In genomic region chr17:26939973-26940300, GRCm38 (mm10) we compare ENCODE assay signal across 8 mouse cellular contexts. TPM values are rescaled to one million over a fixed set of nuclear protein-coding genes. Genes with fewer than 3 reads are reported as not detected.
A peak's percentile ranks its signal among the peaks of the same experiment; 100 is the strongest.
DNase-seq lines count a peak whose midpoint lies in the region; ATAC-seq and TF ChIP-seq lines count a peak whose summit lies in the region.

No protein-coding gene starts in this region.

- peak overlapping the region; percentile 98 for H3K4me2 ChIP-seq in embryonic facial prominence, embryonic 14.5 days (ENCODE audit: low read depth, low read length)
- peak overlapping the region; percentile 95 for H3K4me2 ChIP-seq in intestine, embryonic 16.5 days (ENCODE audit: low read depth, low read length)
- peak overlapping the region; percentile 83 for H3K4me2 ChIP-seq in neural tube, embryonic 13.5 days

- H3K79me2 ChIP-seq in liver, adult 2 months (ENCODE audit: control insufficient read depth, insufficient read depth, low read length) = no peaks in the 10 kb centered on the region; the same call in 1 of the 2 replicates

- peak overlapping the region; percentile 92 for H3K9ac ChIP-seq in liver, adult 2 months (ENCODE audit: low read depth, low read length)
- H3K9ac ChIP-seq in embryonic facial prominence, embryonic 14.5 days (ENCODE audit: low read depth, low read length) = peak overlapping the region; percentile 72
- H3K9ac ChIP-seq in intestine, embryonic 16.5 days (ENCODE audit: low read depth, low read length) = peak overlapping the region; percentile 90
- peak overlapping the region; percentile 78 for H3K9ac ChIP-seq in neural tube, embryonic 13.5 days

- no peak for DNase-seq in liver, adult 2 months (ENCODE audit: extremely low read depth, low read depth, low spot score)
- DNase-seq in liver = no peak
- no peak for DNase-seq in embryonic facial prominence, embryonic 14.5 days (ENCODE audit: low spot score)
- no peak for DNase-seq in frontal cortex, postnatal 25 days (ENCODE audit: low spot score in 2 of 2)
- no peak for DNase-seq in spleen, adult 18-20 months
- DNase-seq in kidney, adult 9 months = no peak

- peak overlapping the region; percentile 73 for H3K4me3 ChIP-seq in liver, adult 2 months (ENCODE audit: insufficient read depth, low read depth, low read length)
- peak overlapping the region; percentile 74 for H3K4me3 ChIP-seq in embryonic facial prominence, embryonic 14.5 days (ENCODE audit: low read depth, low read length)
- peak overlapping the region; percentile 84 for H3K4me3 ChIP-seq in intestine, embryonic 16.5 days (ENCODE audit: low read length)
- peak overlapping the region; percentile 66 for H3K4me3 ChIP-seq in neural tube, embryonic 13.5 days

- TF ChIP-seq CTCF in liver, adult 2 months (IDR thresholded peaks at IDR 0.05; ENCODE audit: low read depth, low read length) = no peak

- H3K4me1 ChIP-seq in liver, adult 2 months (ENCODE audit: control insufficient read depth, insufficient read depth, low read length) = peaks cover 10% of the 10 kb centered on the region
- peaks cover 17% of the 10 kb centered on the region for H3K4me1 ChIP-seq in embryonic facial prominence, embryonic 14.5 days (ENCODE audit: control insufficient read depth, insufficient read depth, low read length)
- H3K4me1 ChIP-seq in intestine, embryonic 16.5 days (ENCODE audit: control insufficient read depth, insufficient read depth, low read length) = peaks cover 26% of the 10 kb centered on the region
- peaks cover 58% of the 10 kb centered on the region for H3K4me1 ChIP-seq in neural tube, embryonic 13.5 days (replicated peaks)

- no peaks in the 10 kb centered on the region for H3K36me3 ChIP-seq in liver, adult 2 months (ENCODE audit: control insufficient read depth, insufficient read depth, low read length)
- H3K36me3 ChIP-seq in embryonic facial prominence, embryonic 14.5 days (ENCODE audit: control insufficient read depth, insufficient read depth, low read length) = peaks cover 26% of the 10 kb centered on the region
- peaks cover 15% of the 10 kb centered on the region; the same call in 1 of the 2 replicates for H3K36me3 ChIP-seq in intestine, embryonic 16.5 days (ENCODE audit: control insufficient read depth, insufficient read depth, low read length)
- H3K36me3 ChIP-seq in neural tube, embryonic 13.5 days = peaks cover 26% of the 10 kb centered on the region

- H3K27me3 ChIP-seq in liver, adult 2 months (ENCODE audit: control insufficient read depth, insufficient read depth, low read length) = no peaks in the 10 kb centered on the region
- no peaks in the 10 kb centered on the region for H3K27me3 ChIP-seq in embryonic facial prominence, embryonic 14.5 days (replicated peaks; ENCODE audit: control insufficient read depth, insufficient read depth, low read length)
- H3K27me3 ChIP-seq in intestine, embryonic 16.5 days (replicated peaks; ENCODE audit: control insufficient read depth, insufficient read depth, low read length) = no peaks in the 10 kb centered on the region
- H3K27me3 ChIP-seq in neural tube, embryonic 13.5 days = no peaks in the 10 kb centered on the region

- TF ChIP-seq POLR2A in liver, adult 2 months (IDR thresholded peaks at IDR 0.05; ENCODE audit: extremely low read depth, insufficient read depth, low read length) = no peak

- peak overlapping the region; percentile 76 for H3K27ac ChIP-seq in liver, adult 2 months (replicated peaks; ENCODE audit: insufficient read depth, low read depth, low read length)
- peak overlapping the region; percentile 92 for H3K27ac ChIP-seq in embryonic facial prominence, embryonic 14.5 days (replicated peaks; ENCODE audit: low read depth, low read length)
- peak overlapping the region; percentile 95 for H3K27ac ChIP-seq in intestine, embryonic 16.5 days (ENCODE audit: low read length)
- peak overlapping the region; percentile 97 for H3K27ac ChIP-seq in neural tube, embryonic 13.5 days (replicated peaks)

- ATAC-seq in embryonic facial prominence, embryonic 14.5 days (ENCODE audit: low read depth) = no peak
- no peak for ATAC-seq in intestine, embryonic 16.5 days
- peak; percentile 7 for ATAC-seq in neural tube, embryonic 13.5 days (ENCODE audit: low read depth)

- no peaks in the 10 kb centered on the region for H3K9me3 ChIP-seq in embryonic facial prominence, embryonic 14.5 days (ENCODE audit: control insufficient read depth, low read length)
- no peaks in the 10 kb centered on the region for H3K9me3 ChIP-seq in intestine, embryonic 16.5 days (ENCODE audit: control insufficient read depth, low read length)
- no peaks in the 10 kb centered on the region for H3K9me3 ChIP-seq in neural tube, embryonic 13.5 days

- WGBS in liver, adult 2 months = 10% methylated on average over 3 of the region's 3 CpGs
- WGBS in embryonic facial prominence, embryonic 14.5 days = 16% methylated on average over 3 of the region's 3 CpGs
- 4% methylated on average over 3 of the region's 3 CpGs for WGBS in intestine, embryonic 16.5 days
- 7% methylated on average over 3 of the region's 3 CpGs for WGBS in neural tube, embryonic 13.5 days

RNA-seq across cellular contexts. Expression of gene Cuta, which starts 0.6 kb away (rescaled TPM):
- total RNA-seq in liver, adult 2 months (2014; rRNA removed) = 19.6 and 21.4 TPM in 2 replicates
- 126 and 129 TPM in 2 replicates for polyA plus RNA-seq in liver, adult 2 months (2012; rRNA removed)
- 142 and 148 TPM in 2 replicates for polyA plus RNA-seq in embryonic facial prominence, embryonic 14.5 days (2014; fragmentation: Nextera tagmentation; extraction: Ambion mirVana)
- polyA plus RNA-seq in intestine, embryonic 16.5 days (2015; fragmentation: Nextera tagmentation; extraction: Ambion mirVana) = 294 and 314 TPM in 2 replicates
- polyA plus RNA-seq in neural tube, embryonic 13.5 days (2015; fragmentation: Nextera tagmentation; extraction: Ambion mirVana) = 141 and 147 TPM in 2 replicates

RNA-seq across cellular contexts. Expression of gene Syngap1, which starts 1.1 kb away (rescaled TPM):
- total RNA-seq in liver, adult 2 months (2014; rRNA removed) = 0.92 and 0.94 TPM in 2 replicates
- 1.3 and 2.3 TPM in 2 replicates for polyA plus RNA-seq in liver, adult 2 months (2012; rRNA removed)
- 1.4 and 2.6 TPM in 2 replicates for polyA plus RNA-seq in embryonic facial prominence, embryonic 14.5 days (2014; fragmentation: Nextera tagmentation; extraction: Ambion mirVana)
- polyA plus RNA-seq in intestine, embryonic 16.5 days (2015; fragmentation: Nextera tagmentation; extraction: Ambion mirVana) = 0.66 and 1.1 TPM in 2 replicates
- polyA plus RNA-seq in neural tube, embryonic 13.5 days (2015; fragmentation: Nextera tagmentation; extraction: Ambion mirVana) = 4.1 and 4.9 TPM in 2 replicates

RNA-seq across cellular contexts. Expression of gene Phf1, which starts 7.1 kb away (rescaled TPM):
- 4.2 and 5.6 TPM in 2 replicates for total RNA-seq in liver, adult 2 months (2014; rRNA removed)
- 22.0 and 35.0 TPM in 2 replicates for polyA plus RNA-seq in liver, adult 2 months (2012; rRNA removed)
- 10.0 and 12.0 TPM in 2 replicates for polyA plus RNA-seq in embryonic facial prominence, embryonic 14.5 days (2014; fragmentation: Nextera tagmentation; extraction: Ambion mirVana)
- polyA plus RNA-seq in intestine, embryonic 16.5 days (2015; fragmentation: Nextera tagmentation; extraction: Ambion mirVana) = 6.8 and 8.0 TPM in 2 replicates
- polyA plus RNA-seq in neural tube, embryonic 13.5 days (2015; fragmentation: Nextera tagmentation; extraction: Ambion mirVana) = 17.3 and 19.1 TPM in 2 replicates

RNA-seq across cellular contexts. Expression of gene Kifc5b, which starts 23.0 kb away (rescaled TPM):
- total RNA-seq in liver, adult 2 months (2014; rRNA removed) = 0.47 and 0.55 TPM in 2 replicates
- polyA plus RNA-seq in liver, adult 2 months (2012; rRNA removed) = 0.45 and 0.50 TPM in 2 replicates
- 3.0 and 4.7 TPM in 2 replicates for polyA plus RNA-seq in embryonic facial prominence, embryonic 14.5 days (2014; fragmentation: Nextera tagmentation; extraction: Ambion mirVana)
- 5.3 and 6.5 TPM in 2 replicates for polyA plus RNA-seq in intestine, embryonic 16.5 days (2015; fragmentation: Nextera tagmentation; extraction: Ambion mirVana)
- polyA plus RNA-seq in neural tube, embryonic 13.5 days (2015; fragmentation: Nextera tagmentation; extraction: Ambion mirVana) = 2.5 and 3.2 TPM in 2 replicates

RNA-seq across cellular contexts. Expression of gene Zbtb9, which starts 33.0 kb away (rescaled TPM):
- 3.3 and 4.1 TPM in 2 replicates for total RNA-seq in liver, adult 2 months (2014; rRNA removed)
- polyA plus RNA-seq in liver, adult 2 months (2012; rRNA removed) = 3.6 and 4.6 TPM in 2 replicates
- polyA plus RNA-seq in embryonic facial prominence, embryonic 14.5 days (2014; fragmentation: Nextera tagmentation; extraction: Ambion mirVana) = 9.0 and 9.1 TPM in 2 replicates
- polyA plus RNA-seq in intestine, embryonic 16.5 days (2015; fragmentation: Nextera tagmentation; extraction: Ambion mirVana) = 13.8 and 14.8 TPM in 2 replicates
- 17.8 and 19.8 TPM in 2 replicates for polyA plus RNA-seq in neural tube, embryonic 13.5 days (2015; fragmentation: Nextera tagmentation; extraction: Ambion mirVana)
